8 mouse cellular contexts compared by ENCODE assay signal in genomic region chr4:148806836-148807235, GRCm38 (mm10). TPM values are rescaled to one million over a fixed set of nuclear protein-coding genes. Genes with fewer than 3 reads are reported as not detected.
DNase-seq lines count a peak whose midpoint lies in the region; ATAC-seq and TF ChIP-seq lines count a peak whose summit lies in the region.

No protein-coding gene starts in this region.

- 0 out of 2 replicates have a peak, but pooled peaks cover 3% of the 10 kb centered on the region for H3K4me1 ChIP-seq in kidney, adult 2 months (ENCODE audit: control insufficient read depth, insufficient read depth, low read length)
- H3K4me1 ChIP-seq in forebrain, embryonic 16.5 days (replicated peaks; ENCODE audit: control insufficient read depth, insufficient read depth, low read length): peaks cover 38% of the 10 kb centered on the region
- peaks cover 9% of the 10 kb centered on the region for H3K4me1 ChIP-seq in hindbrain, embryonic 11.5 days (replicated peaks; ENCODE audit: control insufficient read depth, insufficient read depth, low read length)
- H3K4me1 ChIP-seq in liver, embryonic 15.5 days (replicated peaks): peaks cover 18% of the 10 kb centered on the region

- H3K9ac ChIP-seq in forebrain, embryonic 16.5 days (replicated peaks; ENCODE audit: low read depth, low read length): no peak overlapping the region
- no peak overlapping the region; the same call in 1 of the 2 replicates for H3K9ac ChIP-seq in hindbrain, embryonic 11.5 days (ENCODE audit: low read depth, low read length)
- H3K9ac ChIP-seq in liver, embryonic 15.5 days: no peak overlapping the region

- ATAC-seq in forebrain, embryonic 16.5 days: no peak
- peak; percentile 53; the same call in 1 of the 2 replicates for ATAC-seq in hindbrain, embryonic 11.5 days (ENCODE audit: low FRiP score)
- ATAC-seq in liver, embryonic 15.5 days (ENCODE audit: insufficient read depth): no peak

- no peaks in the 10 kb centered on the region for H3K36me3 ChIP-seq in kidney, adult 2 months (ENCODE audit: control insufficient read depth, insufficient read depth, low read length)
- no peaks in the 10 kb centered on the region for H3K36me3 ChIP-seq in forebrain, embryonic 16.5 days (ENCODE audit: control insufficient read depth, insufficient read depth)
- no peaks in the 10 kb centered on the region for H3K36me3 ChIP-seq in hindbrain, embryonic 11.5 days (ENCODE audit: control insufficient read depth, insufficient read depth, low read length)
- no peaks in the 10 kb centered on the region for H3K36me3 ChIP-seq in liver, embryonic 15.5 days (replicated peaks)

- H3K4me2 ChIP-seq in forebrain, embryonic 16.5 days (ENCODE audit: low read length): peak overlapping the region; percentile 71
- peak overlapping the region; percentile 98 for H3K4me2 ChIP-seq in hindbrain, embryonic 11.5 days (replicated peaks; ENCODE audit: low read depth, low read length)
- peak overlapping the region; percentile 29; the same call in 1 of the 2 replicates for H3K4me2 ChIP-seq in liver, embryonic 15.5 days

- H3K27me3 ChIP-seq in kidney, adult 2 months (replicated peaks; ENCODE audit: control insufficient read depth, insufficient read depth, low read length): peaks cover 4% of the 10 kb centered on the region
- H3K27me3 ChIP-seq in forebrain, embryonic 16.5 days (replicated peaks; ENCODE audit: control insufficient read depth, insufficient read depth, low read length): peaks cover 68% of the 10 kb centered on the region
- peaks cover 72% of the 10 kb centered on the region for H3K27me3 ChIP-seq in hindbrain, embryonic 11.5 days (ENCODE audit: control insufficient read depth, insufficient read depth, low read length)
- peaks cover 99% of the 10 kb centered on the region for H3K27me3 ChIP-seq in liver, embryonic 15.5 days

- intact Hi-C loops in left cerebral cortex, postnatal 4 days (cut with DNase I): no loop called here

- peak; percentile 17 for DNase-seq in kidney, adult 2 months
- no peak for DNase-seq in kidney, adult 8-10 months
- DNase-seq in hindbrain, embryonic 11.5 days (ENCODE audit: low spot score): peak; percentile 80
- peak; percentile 86 for DNase-seq in retina, embryonic 14.5 days (ENCODE audit: low spot score)
- DNase-seq in right cerebral cortex, adult 2 months (ENCODE audit: low spot score in 2 of 2): no peak
- no peak for DNase-seq in left cerebral cortex, postnatal 4 days

- no peak for TF ChIP-seq CTCF in kidney, adult 2 months (conservative IDR thresholded peaks at IDR 0.05; ENCODE audit: insufficient read depth, insufficient read length, low read depth, low read length)

- H3K9me3 ChIP-seq in forebrain, embryonic 16.5 days (ENCODE audit: control insufficient read depth, low read length): no peaks in the 10 kb centered on the region
- no peaks in the 10 kb centered on the region for H3K9me3 ChIP-seq in hindbrain, embryonic 11.5 days (ENCODE audit: control insufficient read depth, low read length)
- H3K9me3 ChIP-seq in liver, embryonic 15.5 days (replicated peaks): no peaks in the 10 kb centered on the region

- H3K27ac ChIP-seq in kidney, adult 2 months (ENCODE audit: insufficient read depth, low read depth, low read length): no peak overlapping the region
- H3K27ac ChIP-seq in forebrain, embryonic 16.5 days (ENCODE audit: low read length): no peak overlapping the region
- H3K27ac ChIP-seq in hindbrain, embryonic 11.5 days (ENCODE audit: low read depth, low read length): no peak overlapping the region
- H3K27ac ChIP-seq in liver, embryonic 15.5 days (replicated peaks): no peak overlapping the region

- WGBS in kidney, adult 2 months: 3% methylated on average over 24 of the region's 26 CpGs
- WGBS in forebrain, embryonic 16.5 days: under 1% methylated on average over 24 of the region's 26 CpGs
- WGBS in hindbrain, embryonic 11.5 days: 0% methylated on average over 23 of the region's 26 CpGs
- WGBS in liver, embryonic 15.5 days (ENCODE audit: insufficient replicate concordance): 2% methylated on average over 21 of the region's 26 CpGs

- no peak for TF ChIP-seq POLR2A in kidney, adult 2 months (IDR thresholded peaks at IDR 0.05; ENCODE audit: low read depth, low read length)

- H3K4me3 ChIP-seq in kidney, adult 2 months (ENCODE audit: insufficient read depth, low read depth, low read length): peak overlapping the region; percentile 56
- peak overlapping the region; percentile 31 for H3K4me3 ChIP-seq in forebrain, embryonic 16.5 days (replicated peaks; ENCODE audit: low read length)
- H3K4me3 ChIP-seq in hindbrain, embryonic 11.5 days (ENCODE audit: low read depth, low read length): peak overlapping the region; percentile 66
- no peak overlapping the region for H3K4me3 ChIP-seq in liver, embryonic 15.5 days (replicated peaks)

RNA-seq across cellular contexts. Expression of gene Casz1, which starts 2.6 kb away (rescaled TPM):
- 13.5 and 14.7 TPM in 2 replicates for polyA plus RNA-seq in kidney, adult 2 months (2012; rRNA removed)
- polyA plus RNA-seq in forebrain, embryonic 16.5 days (2015; fragmentation: Nextera tagmentation; extraction: Ambion mirVana): 0.98 and 1.0 TPM in 2 replicates
- polyA plus RNA-seq in hindbrain, embryonic 11.5 days (2014; fragmentation: Nextera tagmentation; extraction: Ambion mirVana): 6.4 and 7.8 TPM in 2 replicates
- polyA plus RNA-seq in liver, embryonic 15.5 days (2015; fragmentation: Nextera tagmentation; extraction: Ambion mirVana): 0.45 and 0.48 TPM in 2 replicates
- total RNA-seq in left cerebral cortex, postnatal 4 days (2021): 1 to 10 TPM; 1.1 to 2.4 TPM

Comparison
In these comparisons a context has a peak if more than half of its experiments do, and no peak if none do; other contexts are left out.
1. DNase-seq: peak in kidney, adult 2 months (single experiment), hindbrain, embryonic 11.5 days (single experiment) and retina, embryonic 14.5 days (single experiment); none in kidney, adult 8-10 months (0 of 2), right cerebral cortex, adult 2 months (0 of 2) and left cerebral cortex, postnatal 4 days (single experiment).
2. H3K4me2 ChIP-seq: peak in every context shown above with its lines; median percentile 98 in hindbrain, embryonic 11.5 days; 71 in forebrain, embryonic 16.5 days; 29 in liver, embryonic 15.5 days.